Mouse (Mus musculus): ENCODE measurements around the gene Bicra. TPM values are rescaled to one million over a fixed set of nuclear protein-coding genes. Genes with fewer than 3 reads are reported as not detected.

Gene Bicra
- total and polyA plus RNA-seq, 3 experiments, result 0.81 to 14.1 TPM; not detected in 1

- H3K79me2 ChIP-seq (ENCODE audit: control insufficient read depth, insufficient read depth, low read length, poor library complexity), result no peaks in the 10 kb centered on the region
- TF ChIP-seq POLR2A (IDR thresholded peaks at IDR 0.05; ENCODE audit: control insufficient read depth in 1 of 2, insufficient read depth in 1 of 2, low read depth in 1 of 2, low read length in 2 of 2, poor library complexity in 1 of 2), result no peak
- no peak for TF ChIP-seq ZC3H11A (IDR thresholded peaks at IDR 0.05; ENCODE audit: low read depth, low read length)
- no peak for TF ChIP-seq KAT2A (conservative IDR thresholded peaks at IDR 0.05; ENCODE audit: low read depth, low read length)
- TF ChIP-seq TCF12 (IDR thresholded peaks at IDR 0.05; ENCODE audit: low read depth, low read length), result no peak
- TF ChIP-seq ETS1 (IDR thresholded peaks at IDR 0.05; ENCODE audit: low read depth, low read length), result no peak
- TF ChIP-seq EP300 (IDR thresholded peaks at IDR 0.05; ENCODE audit: low read depth in 1 of 2, low read length in 2 of 2), result no peak
- no peak for TF ChIP-seq CHD1 (IDR thresholded peaks at IDR 0.05; ENCODE audit: low read depth, low read length)
- TF ChIP-seq RCOR1 (IDR thresholded peaks at IDR 0.05; ENCODE audit: low read depth, low read length), result no peak
- no peak for TF ChIP-seq TAL1 (IDR thresholded peaks at IDR 0.05; ENCODE audit: low read length)
- H3K4me3 ChIP-seq (ENCODE audit: control insufficient read depth in 1 of 2, insufficient read depth in 1 of 2, low read depth in 2 of 2, low read length in 2 of 2), result no peak overlapping the region
- H3K27ac ChIP-seq (ENCODE audit: control insufficient read depth, low read depth, low read length), result no peak overlapping the region
- H3K27me3 ChIP-seq (ENCODE audit: control insufficient read depth in 1 of 2, insufficient read depth in 2 of 2, low read length in 2 of 2), result no peaks in the 10 kb centered on the region
- no peaks in the 10 kb centered on the region for H3K4me1 ChIP-seq (ENCODE audit: control insufficient read depth in 1 of 2, insufficient read depth in 2 of 2, low read length in 2 of 2)
- DNase-seq (ENCODE audit: low read depth, low spot score), result no peak
- no peaks in the 10 kb centered on the region for H3K9me3 ChIP-seq (replicated peaks; ENCODE audit: insufficient read depth, low read length)
- H3K9ac ChIP-seq (ENCODE audit: control insufficient read depth, low read depth, low read length, poor library complexity, severe bottlenecking), result no peak overlapping the region
- no peaks in the 10 kb centered on the region; a peak in 1 of 4 replicates for H3K36me3 ChIP-seq (ENCODE audit: control insufficient read depth in 1 of 2, insufficient read depth in 2 of 2, low read length in 2 of 2)
Measured at GRCm38 (mm10) chr7:15991764-15992163, 56.0 kb downstream of the Bicra start.

- Histone ChIP-seq H3K4me1 (ENCODE audit: control insufficient read depth in 1 of 2, insufficient read depth in 2 of 2, low read length in 2 of 2) (no peaks in the 10 kb centered on the region), H3K79me2 (ENCODE audit: control insufficient read depth, insufficient read depth, low read length, poor library complexity) (no peaks in the 10 kb centered on the region), H3K36me3 (ENCODE audit: control insufficient read depth in 1 of 2, insufficient read depth in 2 of 2, low read length in 2 of 2) (no peaks in the 10 kb centered on the region; a peak in 1 of 4 replicates), H3K27ac (ENCODE audit: control insufficient read depth, low read depth, low read length) (no peak overlapping the region), H3K9ac (ENCODE audit: control insufficient read depth, low read depth, low read length, poor library complexity, severe bottlenecking) (no peak overlapping the region), H3K9me3 (replicated peaks; ENCODE audit: insufficient read depth, low read length) (no peaks in the 10 kb centered on the region), H3K4me3 (ENCODE audit: control insufficient read depth in 1 of 2, insufficient read depth in 1 of 2, low read depth in 2 of 2, low read length in 2 of 2) (no peak overlapping the region), H3K27me3 (ENCODE audit: control insufficient read depth in 1 of 2, insufficient read depth in 2 of 2, low read length in 2 of 2) (no peaks in the 10 kb centered on the region)
- no peak for DNase-seq (ENCODE audit: low read depth, low spot score)
- TF ChIP-seq GATA1 (IDR thresholded peaks at IDR 0.05; ENCODE audit: low read depth, low read length) (no peak), MYB (IDR thresholded peaks at IDR 0.05; ENCODE audit: low read depth, low read length) (no peak), ZC3H11A (IDR thresholded peaks at IDR 0.05; ENCODE audit: low read depth, low read length) (no peak), MYC (IDR thresholded peaks at IDR 0.05; ENCODE audit: low read depth, low read length) (no peak), GABPA (IDR thresholded peaks at IDR 0.05; ENCODE audit: low read depth, low read length) (no peak), SIN3A (IDR thresholded peaks at IDR 0.05; ENCODE audit: low read length) (no peak), POLR2A (IDR thresholded peaks at IDR 0.05; ENCODE audit: control insufficient read depth in 1 of 2, insufficient read depth in 1 of 2, low read depth in 1 of 2, low read length in 2 of 2, poor library complexity in 1 of 2) (no peak), MAFK (IDR thresholded peaks at IDR 0.05; ENCODE audit: borderline replicate concordance, low read depth, low read length) (no peak), ELF1 (IDR thresholded peaks at IDR 0.05; ENCODE audit: low read depth, low read length) (no peak), MEF2A (IDR thresholded peaks at IDR 0.05; ENCODE audit: extremely low read depth, insufficient replicate concordance, low read depth, low read length, poor library complexity, severe bottlenecking) (no peak)
Measured at GRCm38 (mm10) chr7:15987661-15988356, 59.9 kb downstream of the Bicra start.

All from MEL (cell line).